Mouse (Mus musculus): ENCODE results near the gene Cfap58.

DNA sequence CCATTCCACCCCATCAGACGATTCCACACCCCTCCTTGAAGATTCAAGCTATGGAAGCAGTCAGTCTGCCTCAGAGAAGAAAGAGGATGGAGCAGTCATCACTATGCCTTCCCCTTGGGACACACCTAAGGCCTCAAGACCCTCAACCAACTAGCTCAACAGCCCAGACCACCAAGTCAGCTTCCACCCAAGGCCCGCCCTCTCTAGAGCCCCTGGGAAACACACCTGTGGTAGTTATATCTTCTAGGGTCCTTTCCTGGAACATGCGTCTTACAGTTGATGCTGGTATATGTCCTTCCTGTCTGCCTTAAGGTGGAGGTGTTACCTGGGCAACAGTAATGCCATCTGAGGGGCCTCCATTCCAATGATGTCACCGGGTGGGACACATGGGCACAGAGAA is 23.3 kb upstream of the Cfap58 start:
- TF ChIP-seq CTCF (conservative IDR thresholded peaks at IDR 0.05; ENCODE audit: insufficient read depth, insufficient read length, low read depth, low read length) (no peak), POLR2A (IDR thresholded peaks at IDR 0.05; ENCODE audit: low read depth, low read length) (no peak)
